Mouse (Mus musculus): ENCODE data around the gene Duxf3. TPM values are rescaled to one million over a fixed set of nuclear protein-coding genes. Genes with fewer than 3 reads are reported as not detected.
"Not testable (repeated sequence)": the region's sequence is repeated elsewhere in the genome, so short reads cannot be mapped to it uniquely, and the experiment has no call there.

Duxf3 gene
- polyA plus RNA-seq, 1 experiment = not detected

DNA sequence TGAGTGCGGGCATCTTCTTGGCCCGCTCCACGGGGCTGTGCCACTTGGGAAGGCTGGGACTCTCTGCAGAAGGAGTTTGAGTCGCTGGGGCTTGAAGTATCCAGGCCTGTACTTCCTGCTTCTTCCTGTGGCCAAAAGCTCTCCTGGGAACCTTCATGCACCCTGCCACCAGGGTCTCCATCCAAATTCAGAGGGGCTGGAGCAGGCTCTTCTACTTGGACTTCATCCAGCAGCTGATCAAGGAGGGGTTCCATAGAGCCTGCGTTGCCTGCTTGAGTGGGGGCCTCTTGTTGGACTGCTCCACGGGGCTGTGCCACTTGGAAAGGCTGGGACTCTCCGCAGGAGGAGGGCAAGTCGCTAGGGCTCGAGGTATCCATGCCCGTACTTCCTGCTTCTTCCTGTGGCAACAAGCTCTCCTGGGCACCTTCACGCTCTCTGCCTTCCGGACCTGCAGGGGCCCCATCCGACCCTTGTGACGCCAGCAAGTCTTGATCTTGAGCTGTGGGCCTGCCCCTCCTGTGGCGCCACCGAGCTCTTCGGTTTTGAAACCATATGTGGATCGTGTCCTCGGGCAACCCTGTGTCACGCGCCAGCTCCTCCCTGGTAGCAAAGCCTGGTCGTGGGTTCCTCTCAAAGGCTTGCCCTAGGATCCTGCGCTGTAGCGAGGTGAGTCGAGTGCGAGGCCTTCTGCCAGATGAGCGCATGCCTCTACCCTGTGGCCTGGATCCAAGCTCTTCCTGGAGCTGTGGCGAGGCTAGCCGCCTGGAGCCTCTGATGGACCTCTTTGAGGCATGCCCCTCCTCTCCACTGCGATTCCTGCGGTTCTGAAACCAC is 8.3 kb downstream of the Duxf3 start:
- WGBS = 84% methylated on average over 31 of the region's 31 CpGs
- DNase-seq (ENCODE audit: low read depth, low spot score) = not testable (repeated sequence)

DNA sequence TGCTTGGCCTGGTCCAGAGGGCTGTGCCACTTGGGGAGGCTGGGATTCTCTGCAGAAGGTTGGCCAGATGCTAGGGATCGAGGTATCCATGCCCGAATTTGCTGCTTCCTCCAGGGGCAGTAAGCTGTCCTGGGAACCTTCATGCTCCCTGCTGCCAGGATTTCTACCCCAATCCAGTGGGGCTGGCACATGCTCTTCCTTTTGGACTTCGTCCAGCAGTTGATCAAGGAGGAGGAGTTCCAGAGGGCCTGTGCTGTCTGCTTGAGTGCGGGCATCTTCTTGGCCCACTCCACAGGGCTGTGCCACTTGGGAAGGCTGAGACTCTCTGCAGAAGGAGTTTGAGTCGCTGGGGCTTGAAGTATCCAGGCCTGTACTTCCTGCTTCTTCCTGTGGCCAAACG is 9.3 kb downstream of the Duxf3 start:
- WGBS = 81% methylated on average over 4 of the region's 6 CpGs
- not testable (repeated sequence) for DNase-seq (ENCODE audit: low read depth, low spot score)

- DNase-seq (ENCODE audit: low read depth, low spot score) = not testable (repeated sequence)
- 85% methylated on average over 2 of the region's 2 CpGs for WGBS
These were observed 10.9 kb downstream of the Duxf3 start for GRCm38 (mm10) chr10:58221571-58221970.

GRCm38 (mm10) chr10:58220726-58221125 is 11.7 kb downstream of the Duxf3 start:
- 77% methylated on average over 6 of the region's 6 CpGs for WGBS
- DNase-seq (ENCODE audit: low read depth, low spot score) = no peak

- DNase-seq (ENCODE audit: low read depth, low spot score) = no peak
- 86% methylated on average over 3 of the region's 3 CpGs for WGBS
These were observed 15.1 kb downstream of the Duxf3 start for GRCm38 (mm10) chr10:58217366-58217765.

DNA sequence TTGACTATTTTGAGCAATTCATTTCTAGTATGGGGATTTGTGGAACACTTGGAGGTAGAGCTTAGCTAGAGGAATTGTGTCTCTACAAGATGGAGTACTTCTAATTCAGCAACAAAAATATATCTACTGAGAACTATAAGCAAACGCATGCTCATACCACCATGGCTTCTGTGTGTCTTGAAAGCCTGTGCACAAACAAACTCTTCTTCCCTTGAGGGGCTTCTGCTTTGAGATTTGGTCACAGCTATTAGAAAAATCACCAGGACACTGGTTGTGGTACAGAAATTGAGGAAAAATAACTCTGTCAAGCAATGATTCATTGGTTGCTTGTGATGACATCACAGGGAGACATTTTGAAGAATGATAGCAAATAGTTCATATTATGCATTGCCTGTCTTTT is 17.1 kb downstream of the Duxf3 start:
- no peak for DNase-seq (ENCODE audit: low read depth, low spot score)

GRCm38 (mm10) chr10:58214934-58215333 is 17.5 kb downstream of the Duxf3 start:
- no peak for DNase-seq (ENCODE audit: low read depth, low spot score)
- WGBS = 79% methylated on average over 5 of the region's 5 CpGs

More for the DNA sequence above, 17.1 kb downstream of the Duxf3 start:
- 85% methylated on average over 1 of the region's 1 CpGs for WGBS

DNA sequence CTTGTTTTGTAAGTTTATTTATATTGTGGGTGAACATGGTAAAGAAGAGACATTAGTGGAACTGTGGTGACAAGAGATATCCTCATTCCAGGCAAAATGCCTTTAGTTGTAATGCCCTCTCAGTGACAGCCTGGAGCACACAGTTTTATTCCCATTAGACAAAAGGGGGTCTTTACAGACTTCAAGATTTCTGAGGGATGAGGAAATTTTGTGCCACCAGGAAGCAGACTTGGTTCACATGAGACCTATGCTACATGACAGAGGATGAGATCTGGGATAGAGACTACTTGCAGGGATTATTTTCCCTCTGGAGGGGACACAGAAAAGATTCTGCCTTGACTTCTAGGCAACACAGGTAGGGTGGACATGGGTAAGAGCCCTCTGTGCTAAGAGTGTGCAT is 18.0 kb downstream of the Duxf3 start:
- DNase-seq (ENCODE audit: low read depth, low spot score) = no peak

- 76% methylated on average over 7 of the region's 7 CpGs for WGBS
- DNase-seq (ENCODE audit: low read depth, low spot score) = no peak
These were observed 20.2 kb downstream of the Duxf3 start for GRCm38 (mm10) chr10:58212230-58212629.

GRCm38 (mm10) chr10:58211213-58211612 is 21.3 kb downstream of the Duxf3 start:
- 87% methylated on average over 2 of the region's 2 CpGs for WGBS
- DNase-seq (ENCODE audit: low read depth, low spot score) = no peak

DNA sequence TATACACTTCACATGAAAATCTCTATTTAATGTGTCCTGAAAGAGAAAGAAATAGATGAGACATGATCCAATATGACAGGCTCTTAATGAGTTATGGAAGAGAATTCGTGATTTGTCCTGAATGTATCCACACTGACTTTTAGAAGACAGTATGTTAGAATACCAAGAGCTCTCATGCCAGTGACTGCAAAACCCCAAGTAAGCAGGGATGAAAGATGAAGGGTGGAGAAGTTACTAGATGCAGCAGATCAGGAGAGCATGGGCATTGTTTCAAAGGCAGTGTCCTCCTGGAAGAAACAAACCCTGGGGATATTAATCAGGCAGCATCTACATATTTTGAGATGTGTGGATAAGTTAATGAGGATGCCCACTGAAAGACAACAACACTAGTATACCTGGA is 22.0 kb downstream of the Duxf3 start:
- DNase-seq (ENCODE audit: low read depth, low spot score) = no peak
- WGBS = 65% methylated on average over 1 of the region's 1 CpGs

DNA sequence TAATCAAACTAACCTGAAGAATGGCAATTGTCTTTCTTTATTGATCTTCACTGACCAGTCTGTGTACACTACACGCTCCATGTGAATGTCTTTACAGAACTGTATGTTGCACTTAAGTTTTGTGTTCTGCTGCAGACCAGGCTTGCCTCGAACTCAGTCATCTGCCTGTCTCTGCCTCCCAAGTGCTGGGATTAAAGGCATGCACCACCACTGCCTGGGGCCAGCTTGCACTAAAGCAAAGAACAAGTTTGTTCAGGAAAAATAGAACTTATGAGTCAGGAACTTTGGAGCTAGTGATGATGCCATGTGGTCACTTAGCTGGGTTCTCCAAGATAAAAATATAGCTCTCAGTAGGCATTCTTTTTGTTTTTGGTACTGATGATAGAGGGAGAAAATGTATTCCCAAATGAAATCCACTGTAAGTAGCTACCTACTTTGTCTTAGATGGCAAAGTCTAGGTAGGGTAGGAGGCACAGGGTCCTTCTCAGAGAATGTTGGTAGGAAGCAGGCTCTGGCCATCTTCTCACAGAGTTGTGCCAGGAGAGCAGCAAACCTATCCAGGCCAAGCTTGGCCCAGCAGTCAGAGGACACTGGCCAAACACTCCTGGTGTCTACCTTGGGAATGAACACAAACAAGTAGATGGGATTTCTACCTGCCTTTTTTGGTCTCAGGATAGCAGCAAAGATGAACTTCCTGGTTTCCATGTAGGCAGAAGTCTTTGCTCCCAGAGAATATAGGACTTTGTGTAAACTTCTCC is 22.6 kb downstream of the Duxf3 start:
- no peak for DNase-seq (ENCODE audit: low read depth, low spot score)
- WGBS = 46% methylated on average over 2 of the region's 2 CpGs

- WGBS = 84% methylated on average over 4 of the region's 4 CpGs
- no peak for DNase-seq (ENCODE audit: low read depth, low spot score)
These were observed 25.7 kb downstream of the Duxf3 start for GRCm38 (mm10) chr10:58206639-58207404.

- no peak for DNase-seq (ENCODE audit: low read depth, low spot score)
- 34% methylated on average over 1 of the region's 1 CpGs for whole genome bisulfite sequencing
These were observed 26.5 kb downstream of the Duxf3 start for GRCm38 (mm10) chr10:58205986-58206385.

Other genes starting within 250 kb of the Duxf3 start
- gene AW822073, start 7.7 kb downstream of the Duxf3 start, polyA plus RNA-seq (2012; rRNA removed) = not detected in 2 replicates
- not detected in 2 replicates for gene Gm4981, start 4.0 kb upstream of the Duxf3 start, polyA plus RNA-seq (2012; rRNA removed)
- gene Gcc2, start 22.8 kb upstream of the Duxf3 start, polyA plus RNA-seq (2012; rRNA removed) = 20.6 and 25.0 TPM in 2 replicates
- 8.1 and 16.7 TPM in 2 replicates for gene Lims1, start 90.8 kb upstream of the Duxf3 start, polyA plus RNA-seq (2012; rRNA removed)
- gene Ranbp2, start 214.2 kb upstream of the Duxf3 start, polyA plus RNA-seq (2012; rRNA removed) = 1.9 and 4.2 TPM in 2 replicates